Mouse (Mus musculus) kidney, postnatal 0 days (tissue): Measurements from ENCODE around the gene Gm10197. TPM values are rescaled to one million over a fixed set of nuclear protein-coding genes. Genes with fewer than 3 reads are reported as not detected.

Source experiments
- ATAC-seq: fragments of 200-750 bp; cut with Nextera tagmentation; replicated peaks from 2 replicates; pipeline ENCODE4 v1.8.0; 2017; ENCODE audit warnings: low read depth, moderate number of reproducible peaks, moderate TSS enrichment, moderate library complexity; ENCODE audit not compliant: low FRiP score
- DNase-seq: peaks from one replicate; pipeline ENCODE4 v3.0.0-alpha.2; 2016; ENCODE audit warnings: low spot score
- H3K27ac ChIP-seq: fragments of 300-500 bp; sonication (generic); 2 replicates; pipeline ENCODE4 v1.5.1; 2014; ENCODE audit warnings: mild to moderate bottlenecking
- H3K27me3 ChIP-seq: fragments of 300-500 bp; sonication (generic); 2 replicates; pipeline ENCODE4 v1.6.1; 2014; ENCODE audit warnings: low read length, mixed read lengths; ENCODE audit not compliant: insufficient read depth
- H3K36me3 ChIP-seq: fragments of 300-500 bp; sonication (generic); 2 replicates; pipeline ENCODE4 v1.6.1; 2014; ENCODE audit warnings: low read length, mixed read lengths; ENCODE audit not compliant: insufficient read depth
- H3K4me1 ChIP-seq: fragments of 300-500 bp; sonication (generic); replicated peaks from 2 replicates; pipeline ENCODE4 v1.6.1; 2014; ENCODE audit warnings: antibody characterized with exemption, low read length, mixed read lengths; ENCODE audit not compliant: insufficient read depth
- H3K4me2 ChIP-seq: fragments of 300-500 bp; sonication (generic); 2 replicates; pipeline ENCODE4 v1.6.1; 2014; ENCODE audit warnings: mild to moderate bottlenecking, low read length, moderate library complexity, mixed read lengths
- H3K4me3 ChIP-seq: fragments of 300-500 bp; sonication (generic); replicated peaks from 2 replicates; pipeline ENCODE4 v1.5.1; 2014; ENCODE audit warnings: low read depth, low read length
- H3K9ac ChIP-seq: fragments of 300-500 bp; sonication (generic); 2 replicates; pipeline ENCODE4 v1.6.1; 2014; ENCODE audit warnings: low read depth, low read length
- H3K9me3 ChIP-seq: fragments of 300-500 bp; sonication (generic); replicated peaks from 2 replicates; pipeline ENCODE4 v1.6.1; 2016; ENCODE audit warnings: low read length, inconsistent platforms, mixed read lengths
- CTCF ChIP-seq: IDR thresholded peaks from 2 replicates; pipeline ENCODE4 v1.5.1; 2016; ENCODE audit warnings: antibody characterized with exemption, low read depth, mild to moderate bottlenecking, moderate library complexity
- WGBS: fragments of 180-500 bp; shearing (Covaris S2); extraction: QIAGEN DNeasy Blood & Tissue Kit; methylation state at CpG from one replicate; pipeline ENCODE4 v1.1.7; 2014; 5-methylcytosine and 5-hydroxymethylcytosine counted together
- polyA plus RNA-seq: library from polyadenylated mRNA; unstranded; fragments of >200 nt; fragmentation: Nextera tagmentation; extraction: Ambion mirVana; gene quantifications from 2 replicates; pipeline ENCODE4 v1.2.1, GENCODE M21; 2015

Gm10197 gene
- polyA plus RNA-seq, 1 experiment from 2014 or later: not detected

DNA sequence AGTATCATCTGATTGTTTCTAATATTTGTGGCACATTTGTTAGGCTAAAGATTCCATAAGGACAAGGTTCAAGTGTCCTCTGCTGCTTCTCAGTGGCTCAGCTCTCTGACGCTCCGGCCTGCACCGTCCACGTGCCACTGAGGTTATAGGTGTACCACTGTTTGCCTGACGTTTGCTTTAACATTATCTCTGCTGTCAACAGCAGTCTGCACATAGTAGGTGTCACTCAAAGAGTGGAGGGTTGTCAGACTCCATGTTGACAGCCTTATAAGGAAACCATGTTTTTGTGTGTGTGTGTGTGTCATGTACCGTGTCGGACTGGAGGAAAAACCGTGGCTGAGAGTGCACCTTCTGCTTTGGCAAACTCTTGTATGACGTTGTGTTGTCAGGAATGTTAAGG lies 36.3 kb downstream of the Gm10197 start:
- DNase-seq: no peak

DNA sequence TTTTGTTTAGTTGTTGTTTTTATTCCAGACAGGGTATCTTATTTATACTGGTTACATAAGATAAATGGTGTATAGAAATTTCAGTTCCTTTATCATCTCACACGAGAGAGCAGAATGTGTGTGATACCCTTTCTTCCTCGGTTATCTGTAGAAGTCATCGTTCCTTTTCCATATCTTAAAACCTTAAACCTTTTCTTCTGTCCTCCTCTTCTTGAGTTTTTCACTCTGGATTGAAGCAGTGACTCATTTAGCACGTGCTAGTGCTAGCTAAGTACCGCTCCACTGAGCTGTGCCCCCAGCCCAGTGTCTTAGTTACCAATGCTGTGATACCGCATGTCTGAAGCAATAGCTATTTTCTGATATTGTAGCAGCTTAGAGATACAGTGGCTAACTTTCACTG lies 37.8 kb downstream of the Gm10197 start:
- no peak overlapping the region for H3K4me2 ChIP-seq
- ATAC-seq: no peak
- 0 out of 2 replicates have a peak, but pooled peaks cover 16% of the 10 kb centered on the region for H3K36me3 ChIP-seq
- no peaks in the 10 kb centered on the region for H3K9me3 ChIP-seq
- peak; percentile 46 for DNase-seq
- WGBS: 59% methylated on average over 6 of the region's 6 CpGs
- no peak overlapping the region for H3K27ac ChIP-seq
- H3K4me1 ChIP-seq: peaks cover 9% of the 10 kb centered on the region; the same call in 1 of the 2 replicates
- H3K9ac ChIP-seq: no peak overlapping the region
- H3K27me3 ChIP-seq: no peaks in the 10 kb centered on the region
- H3K4me3 ChIP-seq: no peak overlapping the region
- TF ChIP-seq CTCF: no peak

More for the DNA sequence above, 36.3 kb downstream of the Gm10197 start:
- Histone ChIP-seq H3K36me3 (0 out of 2 replicates have a peak, but pooled peaks cover 16% of the 10 kb centered on the region), H3K27ac (no peak overlapping the region), H3K9me3 (no peaks in the 10 kb centered on the region), H3K4me2 (no peak overlapping the region), H3K27me3 (no peaks in the 10 kb centered on the region), H3K9ac (no peak overlapping the region), H3K4me1 (peaks cover 9% of the 10 kb centered on the region; the same call in 1 of the 2 replicates), H3K4me3 (no peak overlapping the region)
- no peak for ATAC-seq
- TF ChIP-seq CTCF: no peak
- 89% methylated on average over 9 of the region's 9 CpGs for WGBS

DNA sequence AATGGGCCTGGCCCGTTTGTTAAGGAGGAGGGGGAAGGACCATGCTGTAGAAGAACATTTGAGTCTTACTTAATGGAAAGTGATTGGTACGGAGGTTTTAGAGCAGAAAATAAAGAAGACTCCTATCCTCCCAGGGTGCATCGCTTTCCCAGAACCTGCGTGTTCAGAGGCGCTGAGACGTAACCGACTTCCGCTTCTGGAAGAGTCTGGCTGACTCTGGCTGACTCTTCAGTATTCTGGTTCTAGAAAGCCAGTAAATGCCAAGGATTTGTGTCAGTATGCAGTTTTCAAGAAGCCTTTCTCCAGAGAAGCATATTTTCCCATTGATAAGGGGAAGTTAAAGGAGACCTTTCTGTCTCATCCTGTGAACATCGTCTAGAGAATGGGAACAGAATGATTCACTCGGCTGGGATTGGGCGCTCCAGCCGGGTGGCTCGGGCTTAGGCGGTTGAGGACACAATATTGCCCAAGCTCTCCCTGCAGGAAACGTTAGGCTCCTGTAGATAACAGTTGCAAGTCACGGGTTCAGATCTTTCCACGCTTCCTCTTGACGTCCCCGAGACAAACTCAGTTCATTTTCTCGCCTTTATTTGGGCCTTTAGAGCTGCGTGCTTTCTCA lies 39.6 kb downstream of the Gm10197 start:
- no peaks in the 10 kb centered on the region for H3K9me3 ChIP-seq
- DNase-seq (no peak), ATAC-seq (no peak)
- H3K4me2 ChIP-seq: no peak overlapping the region
- no peak overlapping the region for H3K4me3 ChIP-seq
- WGBS: 82% methylated on average over 21 of the region's 21 CpGs
- no peak for TF ChIP-seq CTCF
- H3K4me1 ChIP-seq: peaks cover 9% of the 10 kb centered on the region; the same call in 1 of the 2 replicates
- H3K9ac ChIP-seq: no peak overlapping the region
- H3K36me3 ChIP-seq: 0 out of 2 replicates have a peak, but pooled peaks cover 6% of the 10 kb centered on the region
- H3K27ac ChIP-seq: 0 out of 2 replicates have a peak overlapping the region, but pooled peaks have one; percentile 31
- no peaks in the 10 kb centered on the region for H3K27me3 ChIP-seq

DNA sequence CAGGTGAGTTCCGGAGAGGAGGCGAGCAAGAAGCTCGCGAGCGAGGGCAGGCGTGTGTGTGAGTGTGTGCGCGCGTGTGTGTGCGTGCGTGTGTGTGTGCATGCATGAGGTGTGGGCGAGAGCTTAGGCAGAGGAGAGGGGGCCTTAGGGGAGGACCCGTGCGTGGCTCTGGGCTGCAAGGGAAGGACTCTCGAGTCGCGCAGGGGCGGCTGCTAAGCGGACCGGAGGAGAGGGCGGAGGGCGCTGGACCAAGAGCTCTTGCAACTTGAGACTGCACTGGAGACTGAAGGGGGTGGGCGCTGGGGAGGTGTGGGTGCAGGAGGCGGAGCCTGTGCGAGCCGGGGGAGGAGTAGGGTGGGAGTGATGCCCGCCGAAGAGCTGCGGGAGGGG lies 41.6 kb downstream of the Gm10197 start:
- no peaks in the 10 kb centered on the region for H3K9me3 ChIP-seq
- H3K9ac ChIP-seq: peak overlapping the region; percentile 78
- H3K4me3 ChIP-seq: peak overlapping the region; percentile 69
- TF ChIP-seq CTCF: no peak
- peaks cover 20% of the 10 kb centered on the region for H3K4me1 ChIP-seq
- H3K4me2 ChIP-seq: peak overlapping the region; percentile 82
- 0 out of 2 replicates have a peak, but pooled peaks cover 6% of the 10 kb centered on the region for H3K36me3 ChIP-seq
- H3K27ac ChIP-seq: peak overlapping the region; percentile 74
- H3K27me3 ChIP-seq: no peaks in the 10 kb centered on the region
- ATAC-seq (peak; percentile 81), DNase-seq (peak; percentile 95)
- under 1% methylated on average over 29 of the region's 29 CpGs for WGBS

DNA sequence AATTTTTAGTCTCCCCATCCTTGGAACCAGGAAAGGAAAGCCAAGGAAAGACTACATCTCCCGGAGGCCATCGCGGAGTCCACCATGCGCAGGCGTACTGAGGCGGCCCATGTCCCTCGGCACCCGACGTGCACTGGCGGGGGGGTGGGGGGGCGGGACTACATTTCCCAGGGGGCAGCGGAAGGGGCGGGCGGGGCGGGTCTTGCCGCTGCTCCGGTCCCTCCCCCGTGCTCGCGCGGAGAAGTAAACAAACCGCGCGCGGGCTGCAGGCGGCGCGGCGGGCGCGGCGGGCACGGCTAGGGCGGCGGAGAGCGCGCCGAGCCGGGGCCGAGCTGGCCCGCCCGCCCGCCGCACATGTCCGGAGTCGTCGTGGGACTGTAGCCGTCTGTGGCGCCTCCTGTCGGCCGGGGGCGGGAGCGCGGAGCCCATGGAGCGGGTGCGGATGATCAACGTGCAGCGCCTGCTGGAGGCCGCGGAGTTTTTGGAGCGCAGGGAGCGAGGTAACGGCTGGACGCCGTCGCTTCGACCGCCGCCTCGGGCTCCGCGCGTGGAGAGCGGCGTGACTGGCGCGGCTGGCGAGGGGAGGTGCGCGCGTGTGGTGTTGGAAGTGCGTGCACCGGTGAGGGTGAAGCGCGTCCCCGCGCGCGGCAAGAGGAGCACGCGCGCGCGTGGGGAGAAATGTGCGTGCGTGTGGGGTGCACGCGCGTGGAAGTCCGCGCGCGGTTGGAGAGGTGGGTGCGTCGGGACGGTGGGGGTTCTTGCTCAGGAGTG lies 42.2 kb downstream of the Gm10197 start:
- Histone ChIP-seq H3K27me3 (no peaks in the 10 kb centered on the region), H3K36me3 (0 out of 2 replicates have a peak, but pooled peaks cover 6% of the 10 kb centered on the region), H3K4me2 (peak overlapping the region; percentile 82), H3K27ac (peak overlapping the region; percentile 74), H3K4me1 (peaks cover 20% of the 10 kb centered on the region), H3K9ac (peak overlapping the region; percentile 78), H3K4me3 (peak overlapping the region; percentile 69), H3K9me3 (no peaks in the 10 kb centered on the region)
- peak; percentile 88 for ATAC-seq
- DNase-seq: peak; percentile 96
- TF ChIP-seq CTCF: peak; percentile 71
- under 1% methylated on average over 91 of the region's 106 CpGs for WGBS

DNA sequence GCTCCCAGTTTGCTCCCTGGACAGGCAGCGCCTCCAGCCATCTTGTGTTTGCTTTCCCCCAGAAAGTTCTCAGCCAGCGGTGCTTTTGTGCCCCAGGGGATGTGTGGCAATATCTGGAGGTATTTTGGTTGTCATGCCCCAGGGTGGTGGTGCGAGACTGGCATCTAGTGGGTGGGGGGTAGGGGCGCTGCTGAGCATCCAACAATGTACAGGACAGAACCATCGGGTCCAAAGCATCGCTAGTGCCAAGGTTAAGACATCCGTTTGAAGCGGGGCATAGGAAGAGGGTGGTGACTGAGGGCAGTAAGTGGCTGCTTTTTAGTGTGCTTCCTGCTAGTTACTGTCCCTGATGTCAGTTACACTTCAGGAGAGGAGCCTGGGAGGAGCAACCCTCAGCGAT lies 43.5 kb downstream of the Gm10197 start:
- peaks cover 20% of the 10 kb centered on the region for H3K4me1 ChIP-seq
- ATAC-seq: no peak
- no peak for DNase-seq

More for the DNA sequence above, 43.5 kb downstream of the Gm10197 start:
- no peaks in the 10 kb centered on the region for H3K9me3 ChIP-seq
- H3K36me3 ChIP-seq: 0 out of 2 replicates have a peak, but pooled peaks cover 6% of the 10 kb centered on the region
- no peak overlapping the region for H3K4me2 ChIP-seq
- TF ChIP-seq CTCF: peak; percentile 22; the same call in 1 of the 2 replicates
- 69% methylated on average over 9 of the region's 9 CpGs for WGBS
- H3K27me3 ChIP-seq: no peaks in the 10 kb centered on the region
- no peak overlapping the region for H3K4me3 ChIP-seq
- H3K27ac ChIP-seq: no peak overlapping the region
- no peak overlapping the region for H3K9ac ChIP-seq
